Mouse (Mus musculus): Measurements from ENCODE around the gene Idnk. TPM values are rescaled to one million over a fixed set of nuclear protein-coding genes. Genes with fewer than 3 reads are reported as not detected.

Idnk gene
- polyA plus RNA-seq, 1 experiment = 11.7 TPM

GRCm38 (mm10) chr13:58115227-58115626 is 42.2 kb upstream of the Idnk start:
- no peak overlapping the region for H3K4me3 ChIP-seq (ENCODE audit: insufficient read depth, poor library complexity, severe bottlenecking)
- H3K79me2 ChIP-seq (ENCODE audit: control insufficient read depth, insufficient read depth) = no peaks in the 10 kb centered on the region
- no peak for TF ChIP-seq MAX (IDR thresholded peaks at IDR 0.05)
- H3K27me3 ChIP-seq (ENCODE audit: control insufficient read depth, insufficient read depth, insufficient read length) = no peaks in the 10 kb centered on the region
- no peaks in the 10 kb centered on the region for H3K79me3 ChIP-seq (ENCODE audit: low read depth)
- no peak overlapping the region for H3ac ChIP-seq (ENCODE audit: control insufficient read depth, insufficient read length, low read depth)
- no peaks in the 10 kb centered on the region for H3K36me3 ChIP-seq (ENCODE audit: control insufficient read depth, insufficient read depth)

- TF ChIP-seq CTCF (IDR thresholded peaks at IDR 0.05; ENCODE audit: control insufficient read depth, insufficient read depth, insufficient read length) (no peak), MAX (IDR thresholded peaks at IDR 0.05) (no peak), CEBPB (IDR thresholded peaks at IDR 0.05; ENCODE audit: low read depth) (no peak), USF1 (IDR thresholded peaks at IDR 0.05; ENCODE audit: low read depth) (no peak), MYOG (IDR thresholded peaks at IDR 0.05; ENCODE audit: control insufficient read depth, extremely low read depth, insufficient read length) (no peak), FOSL1 (IDR thresholded peaks at IDR 0.05; ENCODE audit: insufficient read depth, low read length, poor library complexity, severe bottlenecking) (no peak), MYOD1 (IDR thresholded peaks at IDR 0.05; ENCODE audit: control insufficient read depth, insufficient read length, low read depth) (no peak)
- Histone ChIP-seq H3K79me3 (ENCODE audit: low read depth) (no peaks in the 10 kb centered on the region), H3ac (ENCODE audit: control insufficient read depth, insufficient read length, low read depth) (no peak overlapping the region), H3K79me2 (ENCODE audit: control insufficient read depth, insufficient read depth) (no peaks in the 10 kb centered on the region), H3K4me3 (ENCODE audit: insufficient read depth, poor library complexity, severe bottlenecking) (no peak overlapping the region), H3K27me3 (ENCODE audit: control insufficient read depth, insufficient read depth, insufficient read length) (no peaks in the 10 kb centered on the region), H3K36me3 (ENCODE audit: control insufficient read depth, insufficient read depth) (no peaks in the 10 kb centered on the region)
Observed at GRCm38 (mm10) chr13:58116801-58117200, 40.6 kb upstream of the Idnk start.

- H3K27me3 ChIP-seq (ENCODE audit: control insufficient read depth, insufficient read depth, insufficient read length) = no peaks in the 10 kb centered on the region
- H3K4me3 ChIP-seq (ENCODE audit: insufficient read depth, poor library complexity, severe bottlenecking) = no peak overlapping the region
- H3K79me2 ChIP-seq (ENCODE audit: control insufficient read depth, insufficient read depth) = no peaks in the 10 kb centered on the region
- no peaks in the 10 kb centered on the region for H3K79me3 ChIP-seq (ENCODE audit: low read depth)
- TF ChIP-seq CEBPB (IDR thresholded peaks at IDR 0.05; ENCODE audit: low read depth) = no peak
- TF ChIP-seq FOSL1 (IDR thresholded peaks at IDR 0.05; ENCODE audit: insufficient read depth, low read length, poor library complexity, severe bottlenecking) = no peak
- TF ChIP-seq MYOG (IDR thresholded peaks at IDR 0.05; ENCODE audit: control insufficient read depth, extremely low read depth, insufficient read length) = no peak
- no peak for TF ChIP-seq CTCF (IDR thresholded peaks at IDR 0.05; ENCODE audit: control insufficient read depth, insufficient read depth, insufficient read length)
- no peak for TF ChIP-seq MAX (IDR thresholded peaks at IDR 0.05)
- no peak for TF ChIP-seq USF1 (IDR thresholded peaks at IDR 0.05; ENCODE audit: low read depth)
- no peak for TF ChIP-seq MYOD1 (IDR thresholded peaks at IDR 0.05; ENCODE audit: control insufficient read depth, insufficient read length, low read depth)
- no peaks in the 10 kb centered on the region for H3K36me3 ChIP-seq (ENCODE audit: control insufficient read depth, insufficient read depth)
- H3ac ChIP-seq (ENCODE audit: control insufficient read depth, insufficient read length, low read depth) = no peak overlapping the region
Observed at GRCm38 (mm10) chr13:58117318-58118017, 40.0 kb upstream of the Idnk start.

GRCm38 (mm10) chr13:58122786-58123297 is 34.6 kb upstream of the Idnk start:
- TF ChIP-seq CTCF (IDR thresholded peaks at IDR 0.05; ENCODE audit: control insufficient read depth, insufficient read depth, insufficient read length) = no peak
- Histone ChIP-seq H3K79me2 (ENCODE audit: control insufficient read depth, insufficient read depth) (peaks cover 25% of the 10 kb centered on the region), H3K27me3 (ENCODE audit: control insufficient read depth, insufficient read depth, insufficient read length) (no peaks in the 10 kb centered on the region), H3K36me3 (ENCODE audit: control insufficient read depth, insufficient read depth) (peaks cover 15% of the 10 kb centered on the region), H3K79me3 (ENCODE audit: low read depth) (peaks cover 21% of the 10 kb centered on the region), H3K4me3 (ENCODE audit: insufficient read depth, poor library complexity, severe bottlenecking) (no peak overlapping the region), H3ac (ENCODE audit: control insufficient read depth, insufficient read length, low read depth) (no peak overlapping the region)

- Histone ChIP-seq H3K79me3 (ENCODE audit: low read depth) (peaks cover 21% of the 10 kb centered on the region), H3ac (ENCODE audit: control insufficient read depth, insufficient read length, low read depth) (no peak overlapping the region), H3K4me3 (ENCODE audit: insufficient read depth, poor library complexity, severe bottlenecking) (no peak overlapping the region), H3K27me3 (ENCODE audit: control insufficient read depth, insufficient read depth, insufficient read length) (no peaks in the 10 kb centered on the region), H3K79me2 (ENCODE audit: control insufficient read depth, insufficient read depth) (peaks cover 30% of the 10 kb centered on the region), H3K36me3 (ENCODE audit: control insufficient read depth, insufficient read depth) (peaks cover 15% of the 10 kb centered on the region)
- TF ChIP-seq USF1 (IDR thresholded peaks at IDR 0.05; ENCODE audit: low read depth) = no peak
- no peak for TF ChIP-seq MYOG (IDR thresholded peaks at IDR 0.05; ENCODE audit: control insufficient read depth, extremely low read depth, insufficient read length)
- no peak for TF ChIP-seq FOSL1 (IDR thresholded peaks at IDR 0.05; ENCODE audit: insufficient read depth, low read length, poor library complexity, severe bottlenecking)
- no peak for TF ChIP-seq MAX (IDR thresholded peaks at IDR 0.05)
- no peak for TF ChIP-seq CEBPB (IDR thresholded peaks at IDR 0.05; ENCODE audit: low read depth)
Observed at GRCm38 (mm10) chr13:58123381-58123780, 34.1 kb upstream of the Idnk start.

GRCm38 (mm10) chr13:58124278-58124677 is 33.2 kb upstream of the Idnk start:
- Histone ChIP-seq H3K36me3 (ENCODE audit: control insufficient read depth, insufficient read depth) (peaks cover 15% of the 10 kb centered on the region), H3K4me3 (ENCODE audit: insufficient read depth, poor library complexity, severe bottlenecking) (no peak overlapping the region), H3ac (ENCODE audit: control insufficient read depth, insufficient read length, low read depth) (no peak overlapping the region), H3K79me2 (ENCODE audit: control insufficient read depth, insufficient read depth) (peaks cover 30% of the 10 kb centered on the region), H3K79me3 (ENCODE audit: low read depth) (peaks cover 21% of the 10 kb centered on the region), H3K27me3 (ENCODE audit: control insufficient read depth, insufficient read depth, insufficient read length) (no peaks in the 10 kb centered on the region)
- TF ChIP-seq CTCF (IDR thresholded peaks at IDR 0.05; ENCODE audit: control insufficient read depth, insufficient read depth, insufficient read length) (no peak), USF1 (IDR thresholded peaks at IDR 0.05; ENCODE audit: low read depth) (no peak), CEBPB (IDR thresholded peaks at IDR 0.05; ENCODE audit: low read depth) (no peak), MYOG (IDR thresholded peaks at IDR 0.05; ENCODE audit: control insufficient read depth, extremely low read depth, insufficient read length) (no peak), FOSL1 (IDR thresholded peaks at IDR 0.05; ENCODE audit: insufficient read depth, low read length, poor library complexity, severe bottlenecking) (no peak)

Data from C2C12 (cell line).